Mouse (Mus musculus) yolk sac, embryonic 10.5 days (tissue): Measurements from ENCODE around the gene Tut1.
"Not testable (repeated sequence)": the region's sequence is repeated elsewhere in the genome, so short reads cannot be mapped to it uniquely, and the experiment has no call there.

Experiments
- DNase-seq: peaks from one replicate; pipeline ENCODE4 v3.0.0-alpha.2; 2017; ENCODE audit warnings: low spot score

Gene Tut1

DNA sequence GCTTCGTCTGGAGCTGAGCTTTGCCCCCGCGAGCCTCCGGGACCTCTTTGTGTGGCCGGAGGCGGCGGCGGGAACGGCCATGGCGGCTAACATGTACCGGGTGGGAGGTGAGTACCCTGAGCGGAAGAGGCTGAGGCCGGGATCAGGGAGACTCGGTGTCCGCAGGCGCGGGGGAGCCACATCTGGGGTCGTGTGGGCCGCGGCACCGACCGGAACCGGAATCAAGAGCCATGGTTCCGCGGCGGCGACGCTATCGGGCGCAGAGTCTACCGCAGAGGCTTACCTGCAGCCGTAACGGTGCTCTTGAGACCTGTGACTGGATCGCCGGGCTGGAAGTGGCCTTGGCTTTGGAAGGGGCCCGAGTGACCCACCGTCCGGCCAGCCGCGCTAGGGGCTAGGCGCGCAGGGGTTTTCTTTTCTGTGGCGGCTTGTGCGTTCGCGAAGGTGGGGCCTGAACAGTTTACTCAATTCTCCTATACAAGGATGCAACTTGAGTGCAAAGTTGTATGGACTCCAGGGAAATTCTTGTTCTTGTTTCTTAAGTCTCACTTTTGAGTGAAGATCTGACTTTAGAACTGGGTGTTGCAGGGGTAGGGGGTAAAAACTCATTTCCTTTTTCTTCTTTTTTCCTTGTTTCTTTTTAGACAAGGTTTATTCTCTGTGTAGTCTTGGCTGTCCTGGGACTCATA is 11.2 kb upstream of the Tut1 start:
- no peak for DNase-seq

GRCm38 (mm10) chr19:8943047-8943446 is 10.6 kb upstream of the Tut1 start:
- no peak for DNase-seq

- DNase-seq: no peak
Observed at GRCm38 (mm10) chr19:8944062-8944461, 9.6 kb upstream of the Tut1 start.

- peak; percentile 47 for DNase-seq
Observed at GRCm38 (mm10) chr19:8944750-8945149, 8.9 kb upstream of the Tut1 start.

- no peak for DNase-seq
Observed at GRCm38 (mm10) chr19:8945251-8945650, 8.4 kb upstream of the Tut1 start.

GRCm38 (mm10) chr19:8946929-8947328 is 6.7 kb upstream of the Tut1 start:
- DNase-seq: no peak

GRCm38 (mm10) chr19:8950190-8950589 is 3.5 kb upstream of the Tut1 start:
- no peak for DNase-seq

- DNase-seq: no peak
Observed at GRCm38 (mm10) chr19:8952241-8952640, 1.4 kb upstream of the Tut1 start.

DNA sequence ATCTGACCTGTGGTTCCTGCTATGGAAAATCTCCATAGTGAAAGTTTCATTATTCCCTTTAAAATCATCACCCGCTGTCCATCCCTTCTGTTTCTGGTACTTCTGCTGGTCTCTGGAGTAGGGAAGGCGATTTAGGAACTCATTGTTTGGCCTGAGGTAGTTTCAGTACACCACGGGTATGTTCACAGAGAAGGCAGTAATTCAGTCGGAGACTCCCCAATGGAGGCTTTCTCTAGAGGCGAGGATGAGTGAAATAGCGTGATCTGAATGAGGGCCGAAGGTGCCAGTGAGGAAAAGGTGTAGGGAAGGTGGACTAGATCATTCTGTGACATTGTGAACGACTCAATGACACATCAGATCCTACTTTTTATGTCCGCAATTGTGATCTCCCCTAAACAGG is 524 bp downstream of the Tut1 start:
- no peak for DNase-seq

- no peak for DNase-seq
Observed at GRCm38 (mm10) chr19:8962256-8962655, 8.6 kb downstream of the Tut1 start.

DNA sequence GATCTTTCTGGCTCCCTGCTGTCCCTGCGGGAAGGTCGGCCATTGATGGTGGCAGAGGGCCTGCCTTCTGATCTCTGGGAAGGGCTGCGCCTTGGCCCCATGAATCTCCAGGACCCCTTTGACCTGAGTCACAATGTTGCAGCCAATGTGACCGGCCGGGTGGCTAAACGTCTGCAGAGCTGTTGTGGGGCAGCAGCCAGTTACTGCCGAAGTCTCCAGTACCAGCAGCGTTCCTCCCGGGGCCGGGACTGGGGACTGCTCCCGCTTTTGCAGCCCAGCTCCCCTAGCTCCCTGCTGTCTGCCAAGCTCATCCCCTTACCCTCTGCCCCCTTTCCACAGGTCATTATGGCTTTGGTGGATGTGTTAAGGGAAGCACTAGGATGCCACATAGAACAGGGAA is 11.4 kb downstream of the Tut1 start:
- no peak for DNase-seq

DNA sequence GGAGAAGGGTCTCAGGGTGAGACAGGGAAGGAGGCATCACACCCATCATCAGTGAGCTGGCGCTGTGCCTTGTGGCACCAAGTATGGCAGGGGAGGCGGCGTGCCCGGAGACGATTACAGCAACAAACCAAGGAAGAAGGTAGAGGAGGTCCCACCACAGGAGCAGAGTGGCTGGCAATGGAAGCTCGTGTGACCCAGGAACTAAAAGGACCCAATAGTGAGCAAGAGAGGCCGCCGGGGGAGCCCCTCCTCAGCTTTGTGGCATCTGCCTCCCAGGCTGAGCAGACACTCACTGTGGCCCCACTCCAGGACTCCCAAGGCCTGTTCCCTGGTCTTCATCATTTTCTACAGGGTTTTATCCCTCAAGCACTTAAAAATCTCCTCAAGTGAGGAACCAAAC is 12.1 kb downstream of the Tut1 start:
- no peak for DNase-seq

GRCm38 (mm10) chr19:8966198-8966589 is 12.5 kb downstream of the Tut1 start:
- DNase-seq: no peak

DNA sequence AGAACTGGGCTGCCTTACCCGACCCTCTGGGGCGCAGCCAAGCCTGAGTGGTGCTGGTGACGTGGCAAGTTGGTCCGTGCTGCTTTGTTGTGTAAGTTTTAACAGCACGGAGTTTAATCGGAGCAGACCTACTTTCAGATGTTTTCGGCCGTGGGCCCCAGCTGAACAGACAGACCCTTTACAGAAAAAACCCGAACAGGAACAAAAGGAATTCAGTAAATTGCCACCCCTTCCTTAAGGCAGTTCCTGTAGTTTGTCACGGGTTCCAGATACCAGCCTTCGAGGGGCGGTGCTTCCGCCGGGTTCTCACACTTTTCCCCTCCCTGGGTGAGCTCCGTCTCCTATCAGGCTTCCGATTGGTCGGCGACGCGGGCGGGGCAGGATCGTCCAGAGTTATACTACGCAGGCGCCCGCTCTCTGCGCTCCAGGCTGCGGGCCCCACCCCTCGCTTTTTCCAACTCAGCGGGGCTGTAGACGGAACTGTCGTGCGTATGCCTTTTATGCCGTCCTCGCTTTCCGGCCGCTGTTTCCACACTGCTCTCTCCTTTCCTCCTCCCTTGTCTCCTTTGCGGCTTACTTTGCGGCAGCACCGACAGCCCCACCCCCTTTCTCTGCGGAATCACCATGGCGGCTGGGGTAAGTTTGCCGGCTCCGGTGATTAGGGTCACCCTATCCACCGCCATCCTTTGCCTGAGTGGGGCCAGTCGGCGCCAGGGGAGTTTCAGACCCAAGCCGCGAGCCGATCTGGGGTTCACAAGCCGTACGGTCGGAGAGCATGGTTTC is 13.1 kb downstream of the Tut1 start, which contains the start of gene Eef1g:
Eef1g (plus strand) TSS at position 452 of the 783 bp plus-strand sequence.
- DNase-seq: peak; percentile 100

GRCm38 (mm10) chr19:8967373-8967743 is 13.7 kb downstream of the Tut1 start:
- no peak for DNase-seq

DNA sequence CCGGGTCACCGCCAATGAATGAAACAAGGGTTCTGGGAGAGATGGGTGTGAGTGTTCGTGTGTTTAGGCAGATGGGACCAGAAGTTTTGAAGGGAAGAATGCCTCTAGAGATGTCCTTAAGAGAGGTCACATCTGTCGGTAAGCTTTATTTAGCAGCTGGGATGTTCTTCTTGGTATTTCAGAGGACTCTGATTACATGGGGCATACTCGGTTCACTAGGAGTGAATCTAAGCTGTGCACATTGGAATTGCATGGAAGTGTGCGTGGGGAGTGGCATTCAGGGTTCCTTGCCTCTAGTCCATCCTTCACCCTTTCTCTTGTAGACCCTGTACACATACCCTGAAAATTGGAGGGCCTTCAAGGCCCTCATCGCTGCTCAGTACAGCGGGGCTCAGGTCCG is 14.2 kb downstream of the Tut1 start:
- no peak for DNase-seq

GRCm38 (mm10) chr19:8972491-8972890 is 18.8 kb downstream of the Tut1 start:
- DNase-seq: not testable (repeated sequence)

- no peak for DNase-seq
Observed at GRCm38 (mm10) chr19:8974638-8975037, 21.0 kb downstream of the Tut1 start.

GRCm38 (mm10) chr19:8975491-8975890 is 21.8 kb downstream of the Tut1 start:
- DNase-seq: no peak

DNA sequence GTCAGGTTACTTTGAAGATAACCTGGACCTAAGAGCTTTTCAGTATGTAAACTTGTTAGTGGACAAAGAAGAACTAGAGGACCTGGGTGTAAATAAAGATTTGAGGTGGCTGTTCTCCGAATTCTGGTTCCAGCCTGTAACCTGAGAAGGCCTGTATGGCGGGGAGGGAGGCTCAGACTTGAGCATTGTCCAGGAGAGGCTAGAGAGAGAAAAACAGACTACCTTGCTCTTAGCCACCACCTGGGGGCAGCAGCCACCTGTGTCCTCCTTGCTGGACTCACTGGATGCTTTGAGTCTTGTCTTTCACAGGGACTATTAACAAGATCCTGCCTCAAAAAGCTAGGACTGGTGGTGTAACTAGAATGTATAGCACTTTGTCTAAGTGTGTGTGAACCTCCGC is 22.9 kb downstream of the Tut1 start:
- DNase-seq: no peak

DNA sequence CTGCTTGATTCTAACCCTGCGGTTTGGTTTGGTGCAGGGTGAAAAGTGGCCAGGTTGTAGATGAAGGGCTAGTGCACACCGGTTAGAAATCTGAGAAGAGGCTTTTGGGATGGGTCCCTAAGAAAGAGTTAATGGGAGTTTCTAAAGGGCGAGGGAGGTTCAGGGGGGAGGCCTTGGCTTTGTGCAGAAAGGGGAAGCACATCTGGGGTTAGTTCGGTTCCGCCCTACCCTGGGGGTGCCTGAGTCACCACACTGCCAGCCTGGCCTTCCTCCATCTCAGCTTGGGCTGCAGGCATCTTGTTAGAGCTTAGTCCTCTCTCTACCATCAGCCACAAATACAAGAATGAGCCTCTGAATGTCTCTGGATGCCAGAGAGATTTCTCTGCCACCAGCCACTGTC is 27.1 kb downstream of the Tut1 start:
- no peak for DNase-seq

DNA sequence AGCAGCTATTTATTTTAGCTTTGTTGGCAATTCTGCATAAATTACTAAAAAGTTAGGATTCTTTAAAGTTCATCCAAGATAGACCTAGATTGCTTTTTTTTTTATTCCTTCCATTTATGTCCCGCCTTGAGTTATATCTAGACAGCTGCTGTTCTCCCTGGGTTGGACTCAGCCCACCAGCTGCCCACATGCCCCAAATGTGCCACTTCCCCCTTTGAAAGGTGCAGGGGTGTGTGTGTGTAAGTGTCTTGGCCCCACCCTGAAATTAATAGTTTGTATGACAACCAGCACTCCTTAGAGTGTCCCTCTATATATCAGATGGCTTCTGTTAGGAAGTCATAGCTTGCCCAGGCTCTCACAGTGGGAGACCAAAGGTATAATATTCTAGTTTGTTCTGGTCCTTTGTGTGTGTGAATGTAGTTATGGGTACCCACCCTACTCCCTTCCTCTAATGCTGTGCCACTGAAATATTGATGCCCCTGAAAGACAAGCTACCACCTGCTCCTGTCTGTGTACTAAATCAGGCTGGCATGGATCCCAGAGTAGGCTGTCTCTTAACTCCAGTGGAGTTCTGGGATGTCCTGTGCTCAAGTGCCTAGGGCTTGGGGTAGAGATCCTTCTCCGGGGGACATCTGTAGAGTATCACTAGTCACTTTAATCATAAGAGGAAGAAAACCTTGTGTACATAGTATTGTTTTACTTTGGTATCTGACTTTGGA is 28.0 kb downstream of the Tut1 start:
- no peak for DNase-seq
